Mouse (Mus musculus) megakaryocyte, embryonic 14.5 days (primary cell): Measurements from ENCODE around the gene Dusp6.

ENCODE experiments used
- FLI1 ChIP-seq: IDR thresholded peaks from 2 replicates; pipeline ENCODE4 v1.6.1; 2012; ENCODE audit warnings: low read length, inconsistent platforms, mixed read lengths
- GATA1 ChIP-seq: IDR thresholded peaks from 3 replicates; pipeline ENCODE4 v1.6.1; 2012; ENCODE audit warnings: mixed read lengths, low read length, inconsistent platforms, borderline replicate concordance

- no peak for TF ChIP-seq FLI1
- no peak for TF ChIP-seq GATA1
Observed at GRCm38 (mm10) chr10:99246797-99247508, 16.1 kb upstream of the Dusp6 start.
